Mouse (Mus musculus): Measurements from ENCODE around the gene Gm20479.

DNA sequence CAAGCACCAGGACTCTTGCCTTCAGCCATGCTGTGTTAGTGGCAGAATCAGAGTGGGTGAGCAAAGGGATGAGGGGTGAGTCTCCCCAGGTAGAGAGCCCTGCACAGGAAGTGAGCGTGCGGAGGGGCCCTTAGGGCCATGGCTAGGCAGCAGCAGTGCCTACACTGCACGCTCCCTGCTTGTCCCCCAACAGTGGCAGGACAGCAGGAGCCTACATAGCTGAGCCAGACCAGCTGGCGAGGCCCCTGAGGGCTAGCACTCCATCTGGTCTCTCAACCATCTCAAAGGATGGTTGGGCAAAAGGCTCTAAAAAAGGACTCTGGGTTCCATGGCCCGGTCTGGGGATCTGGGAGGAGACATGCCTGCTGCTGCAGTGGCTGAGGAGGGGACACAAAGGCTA, 26.9 kb upstream of the Gm20479 start:
- TF ChIP-seq CTCF (IDR thresholded peaks at IDR 0.05; ENCODE audit: low read depth) (no peak), EP300 (IDR thresholded peaks at IDR 0.05; ENCODE audit: low read depth) (no peak)

Data from liver, postnatal 0 days (tissue).